Mouse (Mus musculus): ENCODE measurements at regions not wholly inside any gene's neighbourhood (a gene's known extent, or its start where the extent isn't known, plus 50 kb on each side); places are given as distances from the start of the nearest gene placed in this dataset.

- no peak for TF ChIP-seq POLR2A (IDR thresholded peaks at IDR 0.05; ENCODE audit: borderline replicate concordance, low read depth, low read length)
- no peak for TF ChIP-seq CTCF (IDR thresholded peaks at IDR 0.05; ENCODE audit: low read depth, low read length)
These were observed 648.6 kb upstream of the Slit2 start for GRCm38 (mm10) chr5:47334299-47334698.

Measured in bone marrow macrophage, adult 2 months (primary cell).